Mouse (Mus musculus) midbrain, embryonic 13.5 days (tissue): Measurements from ENCODE around the gene Gm26938. TPM values are rescaled to one million over a fixed set of nuclear protein-coding genes. Genes with fewer than 3 reads are reported as not detected.

Experiments
- ATAC-seq: fragments of 200-750 bp; cut with Nextera tagmentation; 2 replicates; pipeline ENCODE4 v1.8.0; 2017; ENCODE audit warnings: mild to moderate bottlenecking, moderate TSS enrichment, moderate library complexity
- H3K27ac ChIP-seq: fragments of 300-500 bp; sonication (generic); 2 replicates; pipeline ENCODE4 v1.5.1; 2015; ENCODE audit warnings: inconsistent platforms, mild to moderate bottlenecking, moderate library complexity
- H3K27me3 ChIP-seq: fragments of 300-500 bp; sonication (generic); 2 replicates; pipeline ENCODE4 v1.6.1; 2015; ENCODE audit warnings: mild to moderate bottlenecking, inconsistent platforms
- H3K36me3 ChIP-seq: fragments of 300-500 bp; sonication (generic); 2 replicates; pipeline ENCODE4 v1.6.1; 2015; ENCODE audit warnings: mild to moderate bottlenecking, inconsistent platforms
- H3K4me1 ChIP-seq: fragments of 300-500 bp; sonication (generic); replicated peaks from 2 replicates; pipeline ENCODE4 v1.6.1; 2015; ENCODE audit warnings: inconsistent platforms
- H3K4me2 ChIP-seq: fragments of 300-500 bp; sonication (generic); replicated peaks from 2 replicates; pipeline ENCODE4 v1.6.1; 2015; ENCODE audit warnings: moderate library complexity, mild to moderate bottlenecking, inconsistent platforms
- H3K4me3 ChIP-seq: fragments of 300-500 bp; sonication (generic); replicated peaks from 2 replicates; pipeline ENCODE4 v1.5.1; 2015; ENCODE audit warnings: mild to moderate bottlenecking, inconsistent platforms
- H3K9ac ChIP-seq: fragments of 300-500 bp; sonication (generic); replicated peaks from 2 replicates; pipeline ENCODE4 v1.6.1; 2015; ENCODE audit warnings: mild to moderate bottlenecking, inconsistent platforms
- H3K9me3 ChIP-seq: fragments of 300-500 bp; sonication (generic); 2 replicates; pipeline ENCODE4 v1.6.1; 2016; ENCODE audit warnings: mild to moderate bottlenecking, inconsistent platforms
- WGBS: fragments of 180-500 bp; shearing (Covaris S2); methylation state at CpG from one replicate; pipeline ENCODE4 v1.1.7; 2015; 5-methylcytosine and 5-hydroxymethylcytosine counted together
- polyA plus RNA-seq: library from polyadenylated mRNA; unstranded; fragments of >200 nt; fragmentation: Nextera tagmentation; extraction: Ambion mirVana; gene quantifications from 2 replicates; pipeline ENCODE4 v1.2.1, GENCODE M21; 2015

Gene Gm26938
- polyA plus RNA-seq, 1 experiment from 2014 or later = not detected

DNA sequence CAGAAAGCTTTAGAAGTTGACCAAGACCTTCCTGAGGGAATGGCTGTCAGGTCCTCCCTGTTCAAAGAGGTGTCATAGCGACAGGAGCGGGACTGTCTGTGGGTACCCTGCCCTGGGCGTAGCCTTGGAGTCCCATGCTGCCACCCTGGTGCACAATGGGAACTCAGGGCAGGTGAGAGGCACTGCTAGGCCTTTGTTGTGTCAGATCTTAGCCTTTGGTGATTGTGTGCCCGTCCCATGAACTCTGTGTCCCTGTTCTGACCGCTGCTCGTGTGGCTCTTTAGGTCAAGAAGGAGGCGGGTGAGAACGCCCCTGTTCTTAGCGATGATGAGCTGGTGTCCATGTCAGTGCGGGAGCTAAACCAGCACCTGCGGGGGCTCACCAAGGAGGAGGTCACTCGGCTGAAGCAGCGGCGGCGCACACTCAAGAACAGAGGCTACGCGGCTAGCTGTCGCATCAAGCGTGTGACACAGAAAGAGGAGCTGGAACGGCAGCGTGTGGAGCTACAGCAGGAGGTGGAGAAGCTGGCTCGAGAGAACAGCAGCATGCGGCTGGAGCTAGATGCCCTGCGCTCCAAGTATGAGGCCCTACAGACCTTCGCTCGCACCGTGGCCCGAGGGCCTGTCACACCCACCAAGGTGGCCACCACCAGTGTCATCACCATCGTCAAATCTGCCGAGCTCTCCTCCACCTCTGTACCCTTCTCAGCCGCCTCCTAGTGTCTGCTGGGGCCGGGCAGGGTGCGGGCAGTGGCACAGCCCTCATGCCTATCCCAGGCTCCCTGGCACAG lies 26.2 kb downstream of the Gm26938 start:
- H3K4me1 ChIP-seq = peaks cover 62% of the 10 kb centered on the region
- no peaks in the 10 kb centered on the region for H3K9me3 ChIP-seq
- no peak overlapping the region for H3K9ac ChIP-seq
- WGBS = 91% methylated on average over 33 of the region's 33 CpGs
- peaks cover 27% of the 10 kb centered on the region for H3K36me3 ChIP-seq
- no peak overlapping the region for H3K4me3 ChIP-seq
- ATAC-seq = no peak
- no peak overlapping the region for H3K27ac ChIP-seq
- peaks cover 9% of the 10 kb centered on the region; the same call in 1 of the 2 replicates for H3K27me3 ChIP-seq
- no peak overlapping the region for H3K4me2 ChIP-seq

GRCm38 (mm10) chr5:139799041-139799440 lies 27.2 kb downstream of the Gm26938 start:
- peak overlapping the region; percentile 73 for H3K4me2 ChIP-seq
- 0 out of 2 replicates have a peak overlapping the region, but pooled peaks have one; percentile 19 for H3K9ac ChIP-seq
- peak overlapping the region; percentile 97 for H3K27ac ChIP-seq
- 92% methylated on average over 9 of the region's 9 CpGs for WGBS
- no peak for ATAC-seq
- H3K4me3 ChIP-seq = no peak overlapping the region
- no peaks in the 10 kb centered on the region for H3K9me3 ChIP-seq
- peaks cover 10% of the 10 kb centered on the region; the same call in 1 of the 2 replicates for H3K27me3 ChIP-seq
- peaks cover 57% of the 10 kb centered on the region for H3K4me1 ChIP-seq
- H3K36me3 ChIP-seq = peaks cover 27% of the 10 kb centered on the region

- ATAC-seq = peak; percentile 61
- Histone ChIP-seq H3K9ac (peak overlapping the region; percentile 67), H3K27me3 (peaks cover 11% of the 10 kb centered on the region; the same call in 1 of the 2 replicates), H3K4me1 (peaks cover 51% of the 10 kb centered on the region), H3K9me3 (no peaks in the 10 kb centered on the region), H3K27ac (peak overlapping the region; percentile 97), H3K4me2 (peak overlapping the region; percentile 73), H3K4me3 (peak overlapping the region; percentile 42), H3K36me3 (peaks cover 27% of the 10 kb centered on the region)
- WGBS = 38% methylated on average over 11 of the region's 12 CpGs
These were observed 27.9 kb downstream of the Gm26938 start for GRCm38 (mm10) chr5:139798168-139798900.

GRCm38 (mm10) chr5:139797473-139798167 lies 28.6 kb downstream of the Gm26938 start:
- Histone ChIP-seq H3K4me1 (peaks cover 54% of the 10 kb centered on the region), H3K4me2 (peak overlapping the region; percentile 73), H3K27me3 (peaks cover 18% of the 10 kb centered on the region), H3K9ac (peak overlapping the region; percentile 67), H3K36me3 (peaks cover 27% of the 10 kb centered on the region), H3K27ac (peak overlapping the region; percentile 97), H3K4me3 (peak overlapping the region; percentile 42), H3K9me3 (no peaks in the 10 kb centered on the region)
- peak; percentile 91 for ATAC-seq
- 16% methylated on average over 11 of the region's 11 CpGs for WGBS

DNA sequence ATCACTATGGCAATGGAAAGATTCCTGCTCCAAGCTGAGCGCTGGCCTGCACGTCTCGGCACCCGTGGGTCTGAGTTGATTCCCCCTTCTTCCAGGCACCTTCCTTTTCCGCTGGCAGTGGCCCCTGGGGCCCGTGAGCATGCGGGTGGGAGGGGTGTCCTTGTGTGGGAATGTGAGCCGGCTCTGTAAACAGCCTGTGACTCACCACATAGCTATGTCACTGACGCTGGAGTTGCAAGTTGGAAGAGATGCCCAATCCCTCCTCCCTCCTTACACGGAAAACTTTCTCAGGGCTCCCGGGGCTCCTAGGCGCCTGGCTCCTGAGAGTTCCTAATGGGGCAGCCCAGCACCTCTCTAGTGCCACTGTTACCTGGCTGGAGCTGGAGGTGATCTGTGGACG lies 29.3 kb downstream of the Gm26938 start:
- Histone ChIP-seq H3K27me3 (peaks cover 21% of the 10 kb centered on the region), H3K4me3 (peak overlapping the region; percentile 4; the same call in 1 of the 2 replicates), H3K4me1 (peaks cover 61% of the 10 kb centered on the region), H3K27ac (peak overlapping the region; percentile 97), H3K9me3 (no peaks in the 10 kb centered on the region), H3K9ac (peak overlapping the region; percentile 51; the same call in 1 of the 2 replicates), H3K36me3 (peaks cover 24% of the 10 kb centered on the region), H3K4me2 (peak overlapping the region; percentile 73)
- 24% methylated on average over 13 of the region's 13 CpGs for WGBS
- ATAC-seq = peak; percentile 21

GRCm38 (mm10) chr5:139796001-139796620 lies 30.1 kb downstream of the Gm26938 start:
- peaks cover 21% of the 10 kb centered on the region for H3K27me3 ChIP-seq
- H3K4me1 ChIP-seq = peaks cover 66% of the 10 kb centered on the region
- no peak overlapping the region for H3K4me3 ChIP-seq
- no peak overlapping the region for H3K9ac ChIP-seq
- no peak overlapping the region; the same call in 1 of the 2 replicates for H3K4me2 ChIP-seq
- peaks cover 18% of the 10 kb centered on the region for H3K36me3 ChIP-seq
- ATAC-seq = no peak
- 80% methylated on average over 9 of the region's 9 CpGs for WGBS
- H3K27ac ChIP-seq = 0 out of 2 replicates have a peak overlapping the region, but pooled peaks have one; percentile 97
- H3K9me3 ChIP-seq = no peaks in the 10 kb centered on the region

- H3K36me3 ChIP-seq = peaks cover 6% of the 10 kb centered on the region
- ATAC-seq = no peak
- no peak overlapping the region for H3K4me2 ChIP-seq
- H3K9me3 ChIP-seq = no peaks in the 10 kb centered on the region
- peaks cover 21% of the 10 kb centered on the region for H3K27me3 ChIP-seq
- peaks cover 68% of the 10 kb centered on the region for H3K4me1 ChIP-seq
- H3K4me3 ChIP-seq = no peak overlapping the region
- no peak overlapping the region for H3K27ac ChIP-seq
- H3K9ac ChIP-seq = 0 out of 2 replicates have a peak overlapping the region, but pooled peaks have one; percentile 39
- WGBS = 72% methylated on average over 10 of the region's 10 CpGs
These were observed 31.3 kb downstream of the Gm26938 start for GRCm38 (mm10) chr5:139794938-139795337.

GRCm38 (mm10) chr5:139794137-139794536 lies 32.1 kb downstream of the Gm26938 start:
- no peak overlapping the region for H3K27ac ChIP-seq
- ATAC-seq = no peak

GRCm38 (mm10) chr5:139793338-139794089 lies 32.7 kb downstream of the Gm26938 start:
- peaks cover 25% of the 10 kb centered on the region for H3K27me3 ChIP-seq
- WGBS = 74% methylated on average over 11 of the region's 11 CpGs
- H3K9ac ChIP-seq = 0 out of 2 replicates have a peak overlapping the region, but pooled peaks have one; percentile 6
- peaks cover 56% of the 10 kb centered on the region for H3K4me1 ChIP-seq
- no peak for ATAC-seq
- peak overlapping the region; percentile 5; the same call in 1 of the 2 replicates for H3K4me2 ChIP-seq
- no peak overlapping the region for H3K27ac ChIP-seq
- no peaks in the 10 kb centered on the region for H3K36me3 ChIP-seq
- no peaks in the 10 kb centered on the region for H3K9me3 ChIP-seq
- H3K4me3 ChIP-seq = no peak overlapping the region

More at GRCm38 (mm10) chr5:139794137-139794536, 32.1 kb downstream of the Gm26938 start:
- Histone ChIP-seq H3K4me3 (no peak overlapping the region), H3K9me3 (no peaks in the 10 kb centered on the region), H3K27me3 (peaks cover 25% of the 10 kb centered on the region), H3K36me3 (no peaks in the 10 kb centered on the region), H3K4me2 (no peak overlapping the region), H3K4me1 (peaks cover 62% of the 10 kb centered on the region), H3K9ac (no peak overlapping the region)
- 92% methylated on average over 5 of the region's 5 CpGs for WGBS

DNA sequence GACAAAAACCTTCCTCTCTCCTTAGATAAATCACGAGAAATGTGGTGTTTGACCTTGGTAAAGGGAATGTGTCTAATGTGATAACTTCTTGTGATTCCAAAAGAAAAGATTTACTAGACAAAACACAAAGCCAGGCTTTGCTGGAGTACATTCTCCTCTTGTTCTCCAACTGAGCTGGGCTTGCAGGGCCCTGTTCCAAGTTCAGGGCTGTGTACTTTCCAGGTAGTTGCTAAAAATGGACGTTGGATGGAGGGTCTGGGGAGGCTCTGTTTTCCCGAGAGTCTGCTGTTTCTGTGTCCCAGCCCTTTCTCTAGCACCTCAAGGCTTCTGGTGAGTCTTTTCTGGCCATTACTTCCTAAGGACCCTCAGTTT lies 33.3 kb downstream of the Gm26938 start:
- H3K36me3 ChIP-seq = no peaks in the 10 kb centered on the region
- WGBS = 64% methylated on average over 3 of the region's 3 CpGs
- ATAC-seq = no peak
- 0 out of 2 replicates have a peak overlapping the region, but pooled peaks have one; percentile 6 for H3K9ac ChIP-seq
- no peak overlapping the region for H3K27ac ChIP-seq
- no peaks in the 10 kb centered on the region for H3K9me3 ChIP-seq
- no peak overlapping the region; the same call in 1 of the 2 replicates for H3K4me2 ChIP-seq
- H3K4me1 ChIP-seq = peaks cover 50% of the 10 kb centered on the region
- peaks cover 25% of the 10 kb centered on the region for H3K27me3 ChIP-seq
- H3K4me3 ChIP-seq = no peak overlapping the region
